Mouse (Mus musculus): ENCODE measurements around the gene Ovca2. TPM values are rescaled to one million over a fixed set of nuclear protein-coding genes. Genes with fewer than 3 reads are reported as not detected.

Ovca2 gene
- polyA plus RNA-seq (2012; fragmentation: generic; extraction: Trizol) = 10 to 100 TPM; 17.6 to 18.3 TPM

DNA sequence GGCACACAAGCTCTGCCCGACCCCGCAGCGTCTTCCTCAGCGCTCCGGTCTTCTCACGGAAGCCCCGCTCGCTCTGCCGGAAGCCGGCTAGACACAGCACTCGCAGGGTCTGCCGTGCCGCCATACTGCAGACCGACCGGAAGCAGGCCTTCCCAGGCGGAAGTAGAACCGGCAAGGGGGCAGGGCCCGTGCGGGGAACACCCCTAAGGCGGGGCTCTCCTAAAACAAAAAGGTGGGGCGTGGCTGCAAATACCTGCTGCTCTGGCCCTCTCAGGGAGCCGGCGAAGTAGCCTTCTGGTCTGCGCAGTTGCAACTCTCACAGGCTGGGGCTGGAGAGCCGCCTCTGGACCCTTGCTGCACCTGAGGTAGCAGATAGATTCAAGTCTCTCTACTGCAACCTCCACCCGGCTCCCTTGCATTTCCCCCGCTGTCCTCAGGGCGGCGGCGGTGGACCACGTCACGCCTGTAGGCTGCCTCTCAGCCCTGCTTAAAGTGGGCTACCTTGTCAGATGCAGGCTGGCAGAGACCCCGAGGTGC, at the start of gene Ovca2:
Gene Ovca2, minus strand, starts transcription at position 164 of the 537 bp plus-strand sequence.

DNA sequence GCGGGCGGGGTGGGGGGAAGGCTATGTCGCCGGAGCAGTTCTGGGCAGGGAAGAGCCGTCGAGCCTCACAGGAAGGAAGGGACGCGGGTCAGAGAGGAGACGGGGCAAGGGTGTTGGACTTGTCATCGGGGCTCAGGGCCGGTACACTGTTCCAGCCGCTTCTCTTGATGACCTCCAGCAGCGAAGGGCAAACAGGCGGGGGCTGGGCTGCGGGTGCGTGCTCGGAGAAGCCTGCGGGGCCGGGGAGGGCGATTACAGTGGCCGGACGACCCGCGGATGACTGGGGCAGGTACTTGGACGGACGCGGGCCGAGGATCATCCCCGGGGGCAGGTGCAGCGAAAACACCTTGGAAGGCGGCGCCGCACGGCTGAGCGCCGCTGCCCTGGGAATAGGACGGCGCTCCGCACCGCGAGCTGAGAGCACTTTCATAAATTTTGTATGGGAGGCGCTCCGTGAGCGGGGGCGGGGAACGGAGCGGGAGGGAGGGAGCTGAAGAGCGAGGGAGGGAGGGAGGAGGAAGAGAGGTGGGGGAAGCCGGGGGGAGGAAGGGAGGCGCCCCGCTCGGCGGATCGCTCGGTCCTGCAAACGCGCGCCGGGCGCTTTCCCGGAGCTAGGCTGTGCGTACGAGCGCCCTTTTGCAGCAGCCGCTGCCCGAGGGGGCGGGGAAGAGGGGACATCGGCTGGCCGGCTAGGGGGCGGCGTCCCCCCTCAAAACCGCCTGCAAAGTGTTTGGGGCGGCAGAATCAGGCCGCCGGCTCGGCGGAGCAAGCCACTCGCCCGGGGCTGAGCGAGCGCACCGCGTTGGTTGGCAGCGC, 14.8 kb upstream of the Ovca2 start, which contains the start of gene Rtn4rl1:
Gene Rtn4rl1, plus strand, starts transcription at position 528 of the 816 bp plus-strand sequence.

DNA sequence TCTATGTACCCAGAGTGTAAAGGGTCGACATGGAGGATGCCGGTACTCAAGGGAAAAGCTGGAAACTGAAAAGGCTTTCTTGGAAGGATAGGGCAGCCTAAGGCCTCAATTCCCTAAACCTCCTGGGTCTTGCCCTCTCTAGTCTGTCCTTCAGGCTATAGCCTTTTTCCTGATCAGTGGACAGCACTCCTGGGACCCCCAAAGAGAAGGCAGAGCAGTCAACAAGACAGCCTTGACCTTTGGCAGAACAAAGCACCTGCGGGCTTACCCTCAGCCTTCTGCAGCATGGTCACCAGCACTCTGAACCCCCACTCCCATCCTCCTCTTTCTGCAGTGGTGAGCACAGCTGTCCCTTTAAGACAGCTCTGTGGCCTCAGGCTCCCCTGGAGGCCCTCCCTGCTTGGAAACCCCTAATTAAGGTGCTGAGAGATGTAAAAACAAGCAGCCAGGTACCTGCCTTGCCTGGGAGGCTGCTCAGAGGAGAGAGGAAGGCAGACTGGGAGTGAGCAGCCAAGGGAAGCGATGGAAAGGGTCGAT, 12.3 kb upstream of the Ovca2 start, which contains the start of gene Dph1:
Gene Dph1, minus strand, starts transcription at position 337 of the 537 bp plus-strand sequence.

DNA sequence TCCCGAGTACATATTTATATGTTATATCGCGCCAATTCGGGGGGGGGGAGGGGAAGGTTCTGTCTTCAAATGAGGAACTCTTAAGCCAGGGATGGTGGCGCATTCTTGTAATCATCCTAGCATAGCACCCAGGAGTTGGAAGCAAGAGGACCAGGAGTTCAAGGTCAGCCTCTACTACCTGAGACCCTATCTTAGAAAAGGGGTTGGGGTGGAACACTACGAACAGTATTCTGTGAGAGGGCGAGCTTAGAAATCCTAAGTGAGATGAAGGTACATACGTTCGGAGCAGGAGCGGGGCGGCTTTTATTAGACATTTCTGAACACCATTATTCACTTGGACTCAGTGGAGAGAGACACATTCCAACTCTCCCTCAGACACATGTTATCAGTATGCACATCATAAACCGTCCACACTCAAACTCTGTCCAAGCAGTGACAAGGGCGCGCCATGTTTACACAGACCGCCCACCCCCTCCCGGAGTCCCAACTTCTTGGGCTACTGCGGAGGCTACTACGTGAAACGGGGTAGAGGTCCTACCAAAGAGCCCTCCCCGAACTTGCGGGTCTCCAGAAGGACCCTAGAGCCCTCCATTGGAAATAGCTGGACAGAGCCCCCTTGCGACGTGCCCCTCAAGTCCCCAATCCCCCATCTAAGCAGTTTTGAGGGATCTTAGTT, 9.1 kb downstream of the Ovca2 start, which contains the start of gene Hic1:
Gene Hic1, minus strand, starts transcription at position 115 of the 676 bp plus-strand sequence.

Other genes with a start within 250 kb of the Ovca2 start
- 1 to 10 TPM in 1 of 2 experiments, under 1 TPM in 1; 0.02 to 1.7 TPM for gene Hic1, start 9.3 kb downstream of the Ovca2 start, polyA plus RNA-seq (2012; fragmentation: generic; extraction: Trizol)
- gene Dph1, start 12.4 kb upstream of the Ovca2 start, polyA plus RNA-seq (2012; fragmentation: generic; extraction: Trizol) = 10 to 100 TPM; 13.7 to 17.0 TPM
- gene Rtn4rl1, start 14.9 kb upstream of the Ovca2 start, polyA plus RNA-seq (2012; fragmentation: generic; extraction: Trizol) = 1 to 10 TPM in 1 of 2 experiments, under 1 TPM in 1; 0.06 to 1.4 TPM
- gene Rpa1, start 169.5 kb upstream of the Ovca2 start, polyA plus RNA-seq (2012; fragmentation: generic; extraction: Trizol) = 10 to 100 TPM; 57.2 to 61.7 TPM
- 1 to 10 TPM; 2.1 to 4.4 TPM for gene Smyd4, start 169.6 kb upstream of the Ovca2 start, polyA plus RNA-seq (2012; fragmentation: generic; extraction: Trizol)
- 1,000 to 10,000 TPM in 1 of 2 experiments, 100 to 1,000 TPM in 1; 701 to 1,671 TPM for gene Serpinf1, start 243.9 kb upstream of the Ovca2 start, polyA plus RNA-seq (2012; fragmentation: generic; extraction: Trizol)